Mouse (Mus musculus) hindbrain, embryonic 16.5 days (tissue): ENCODE measurements at regions not wholly inside any gene's neighbourhood (a gene's known extent, or its start where the extent isn't known, plus 50 kb on each side); places are given as distances from the start of the nearest gene placed in this dataset.

Experiments used
- ATAC-seq: fragments of 200-750 bp; cut with Nextera tagmentation; 2 replicates; pipeline ENCODE4 v1.8.0; 2017; ENCODE audit warnings: moderate TSS enrichment, moderate library complexity
- H3K27ac ChIP-seq: fragments of 300-500 bp; sonication (generic); 2 replicates; pipeline ENCODE4 v1.5.1; 2014; ENCODE audit warnings: low read depth, mild to moderate bottlenecking, control low read depth, low read length, moderate library complexity
- H3K27me3 ChIP-seq: fragments of 300-500 bp; sonication (generic); replicated peaks from 2 replicates; pipeline ENCODE4 v1.6.1; 2014; ENCODE audit warnings: low read length; ENCODE audit not compliant: control insufficient read depth, insufficient read depth
- H3K36me3 ChIP-seq: fragments of 300-500 bp; sonication (generic); 2 replicates; pipeline ENCODE4 v1.6.1; 2014; ENCODE audit warnings: mild to moderate bottlenecking, low read length, moderate library complexity, mixed read lengths; ENCODE audit not compliant: control insufficient read depth, insufficient read depth
- H3K4me1 ChIP-seq: fragments of 300-500 bp; sonication (generic); 2 replicates; pipeline ENCODE4 v1.6.1; 2014; ENCODE audit warnings: low read depth, low read length; ENCODE audit not compliant: control insufficient read depth, insufficient read depth
- H3K4me2 ChIP-seq: fragments of 300-500 bp; sonication (generic); 2 replicates; pipeline ENCODE4 v1.6.1; 2014; ENCODE audit warnings: mild to moderate bottlenecking, low read length, control low read depth, moderate library complexity
- H3K4me3 ChIP-seq: fragments of 300-500 bp; sonication (generic); 2 replicates; pipeline ENCODE4 v1.5.1; 2014; ENCODE audit warnings: mild to moderate bottlenecking, low read length, control low read depth, moderate library complexity
- H3K9ac ChIP-seq: fragments of 300-500 bp; sonication (generic); 2 replicates; pipeline ENCODE4 v1.6.1; 2014; ENCODE audit warnings: low read depth, mild to moderate bottlenecking, control low read depth, low read length, moderate library complexity
- H3K9me3 ChIP-seq: fragments of 300-500 bp; sonication (generic); 2 replicates; pipeline ENCODE4 v1.6.1; 2014; ENCODE audit warnings: mild to moderate bottlenecking, low read length, moderate library complexity; ENCODE audit not compliant: control insufficient read depth
- WGBS: fragments of 180-500 bp; shearing (Covaris S2); extraction: QIAGEN DNeasy Blood & Tissue Kit; methylation state at CpG from one replicate; pipeline ENCODE4 v1.1.7; 2014; 5-methylcytosine and 5-hydroxymethylcytosine counted together

GRCm38 (mm10) chr7:114912109-114912508, 168.6 kb downstream of the Insc start:
- no peaks in the 10 kb centered on the region for H3K9me3 ChIP-seq
- ATAC-seq: no peak
- H3K4me1 ChIP-seq: no peaks in the 10 kb centered on the region
- no peak overlapping the region for H3K9ac ChIP-seq
- WGBS: 54% methylated on average over 3 of the region's 3 CpGs
- no peaks in the 10 kb centered on the region for H3K36me3 ChIP-seq
- H3K4me2 ChIP-seq: no peak overlapping the region
- no peak overlapping the region for H3K4me3 ChIP-seq
- no peaks in the 10 kb centered on the region for H3K27me3 ChIP-seq
- no peak overlapping the region for H3K27ac ChIP-seq

- no peaks in the 10 kb centered on the region for H3K36me3 ChIP-seq
- no peak overlapping the region for H3K4me2 ChIP-seq
- H3K4me1 ChIP-seq: no peaks in the 10 kb centered on the region
- no peak overlapping the region for H3K4me3 ChIP-seq
- H3K27ac ChIP-seq: no peak overlapping the region
- peaks cover 2% of the 10 kb centered on the region; the same call in 1 of the 2 replicates for H3K27me3 ChIP-seq
- H3K9ac ChIP-seq: no peak overlapping the region
- WGBS: 9% methylated on average over 3 of the region's 3 CpGs
- no peaks in the 10 kb centered on the region for H3K9me3 ChIP-seq
- peak; percentile 76 for ATAC-seq
These were observed 178.7 kb downstream of the Insc start for GRCm38 (mm10) chr7:114922155-114922554.

GRCm38 (mm10) chr7:114933861-114934260, 190.4 kb downstream of the Insc start:
- Histone ChIP-seq H3K27me3 (0 out of 2 replicates have a peak, but pooled peaks cover 2% of the 10 kb centered on the region), H3K4me1 (no peaks in the 10 kb centered on the region), H3K9me3 (no peaks in the 10 kb centered on the region), H3K27ac (no peak overlapping the region), H3K36me3 (no peaks in the 10 kb centered on the region), H3K9ac (no peak overlapping the region), H3K4me2 (no peak overlapping the region), H3K4me3 (no peak overlapping the region)
- WGBS: 35% methylated on average over 8 of the region's 8 CpGs
- no peak for ATAC-seq

GRCm38 (mm10) chr7:114950759-114951158, 207.3 kb downstream of the Insc start:
- Histone ChIP-seq H3K4me2 (no peak overlapping the region), H3K9ac (no peak overlapping the region), H3K4me3 (no peak overlapping the region), H3K4me1 (no peaks in the 10 kb centered on the region), H3K27ac (no peak overlapping the region), H3K36me3 (no peaks in the 10 kb centered on the region), H3K27me3 (no peaks in the 10 kb centered on the region), H3K9me3 (no peaks in the 10 kb centered on the region)
- no peak for ATAC-seq

GRCm38 (mm10) chr7:114963206-114963605, 219.7 kb downstream of the Insc start:
- 55% methylated on average over 5 of the region's 5 CpGs for WGBS
- Histone ChIP-seq H3K4me2 (no peak overlapping the region), H3K4me1 (no peaks in the 10 kb centered on the region), H3K36me3 (no peaks in the 10 kb centered on the region), H3K9me3 (no peaks in the 10 kb centered on the region), H3K27ac (no peak overlapping the region), H3K9ac (no peak overlapping the region), H3K4me3 (no peak overlapping the region), H3K27me3 (no peaks in the 10 kb centered on the region)
- ATAC-seq: no peak

- Histone ChIP-seq H3K9me3 (no peaks in the 10 kb centered on the region), H3K27ac (no peak overlapping the region), H3K4me2 (no peak overlapping the region), H3K4me1 (no peaks in the 10 kb centered on the region), H3K4me3 (no peak overlapping the region), H3K27me3 (no peaks in the 10 kb centered on the region), H3K9ac (no peak overlapping the region), H3K36me3 (no peaks in the 10 kb centered on the region)
- 39% methylated on average over 2 of the region's 2 CpGs for WGBS
- no peak for ATAC-seq
These were observed 222.4 kb downstream of the Insc start for GRCm38 (mm10) chr7:114965923-114966322.

- Histone ChIP-seq H3K4me1 (no peaks in the 10 kb centered on the region), H3K4me3 (no peak overlapping the region), H3K27ac (no peak overlapping the region), H3K36me3 (no peaks in the 10 kb centered on the region), H3K27me3 (no peaks in the 10 kb centered on the region), H3K9me3 (no peaks in the 10 kb centered on the region), H3K9ac (no peak overlapping the region), H3K4me2 (no peak overlapping the region)
- ATAC-seq: no peak
- WGBS: 31% methylated on average over 2 of the region's 2 CpGs
These were observed 243.0 kb downstream of the Insc start for GRCm38 (mm10) chr7:114986481-114986880.

GRCm38 (mm10) chr7:114991255-114991654, 247.8 kb downstream of the Insc start:
- peak; percentile 34; the same call in 1 of the 2 replicates for ATAC-seq
- no peaks in the 10 kb centered on the region for H3K36me3 ChIP-seq
- 57% methylated on average over 5 of the region's 5 CpGs for WGBS
- H3K9me3 ChIP-seq: no peaks in the 10 kb centered on the region
- H3K4me2 ChIP-seq: no peak overlapping the region
- H3K4me1 ChIP-seq: no peaks in the 10 kb centered on the region
- H3K27ac ChIP-seq: no peak overlapping the region
- H3K27me3 ChIP-seq: no peaks in the 10 kb centered on the region
- H3K4me3 ChIP-seq: no peak overlapping the region
- no peak overlapping the region for H3K9ac ChIP-seq

GRCm38 (mm10) chr7:114992440-114992839, 248.9 kb downstream of the Insc start:
- Histone ChIP-seq H3K4me2 (no peak overlapping the region), H3K9me3 (no peaks in the 10 kb centered on the region), H3K4me3 (no peak overlapping the region), H3K4me1 (no peaks in the 10 kb centered on the region), H3K27ac (no peak overlapping the region), H3K36me3 (no peaks in the 10 kb centered on the region), H3K9ac (no peak overlapping the region), H3K27me3 (no peaks in the 10 kb centered on the region)
- no peak for ATAC-seq
- 87% methylated on average over 3 of the region's 3 CpGs for WGBS
